Mouse (Mus musculus) cortical plate, adult 2 months (tissue): Measurements from ENCODE around the gene Uhrf1bp1l. TPM values are rescaled to one million over a fixed set of nuclear protein-coding genes. Genes with fewer than 3 reads are reported as not detected.
A peak's percentile ranks its signal among the peaks of the same experiment; 100 is the strongest.
"Not testable (repeated sequence)": the region's sequence is repeated elsewhere in the genome, so short reads cannot be mapped to it uniquely, and the experiment has no call there.

Source experiments
- H3K27ac ChIP-seq: fragments of 200-500 bp; 2 replicates; pipeline ENCODE4 v1.5.1; 2012; ENCODE audit warnings: low read length, control low read depth, inconsistent platforms; ENCODE audit not compliant: insufficient read depth
- H3K4me1 ChIP-seq: fragments of 200-500 bp; 2 replicates; pipeline ENCODE4 v1.6.1; 2011; ENCODE audit warnings: low read length; ENCODE audit not compliant: control insufficient read depth, insufficient read depth
- H3K4me3 ChIP-seq: fragments of 200-500 bp; 2 replicates; pipeline ENCODE4 v1.5.1; 2011; ENCODE audit warnings: mild to moderate bottlenecking, low read length, control low read depth; ENCODE audit not compliant: insufficient read depth
- CTCF ChIP-seq: fragments of 200-500 bp; IDR thresholded peaks from 2 replicates; pipeline ENCODE4 v1.5.1; 2011; ENCODE audit warnings: mild to moderate bottlenecking, control low read depth, low read length; ENCODE audit not compliant: insufficient read depth; ENCODE audit errors: extremely low read depth
- POLR2A ChIP-seq: fragments of 200-500 bp; IDR thresholded peaks from 2 replicates; pipeline ENCODE4 v1.6.1; 2011; ENCODE audit warnings: mild to moderate bottlenecking, low read length, control low read depth; ENCODE audit not compliant: insufficient read depth; ENCODE audit errors: extremely low read depth
- polyA plus RNA-seq: library from polyadenylated mRNA; depleted of rRNA; stranded (reverse); fragments of >200 nt; gene quantifications from 2 replicates; pipeline ENCODE4 v1.2.3, GENCODE M21; 2012; rRNA removed

Gene Uhrf1bp1l
- 46.6 and 53.1 TPM in 2 replicates for polyA plus RNA-seq

GRCm38 (mm10) chr10:89744871-89745665, at the start of gene Uhrf1bp1l:
Gene Uhrf1bp1l, plus strand, starts transcription at chr10:89744991.
- peak; percentile 50; the same call in 1 of the 2 replicates for TF ChIP-seq POLR2A
- TF ChIP-seq CTCF = no peak
- H3K27ac ChIP-seq = peak within 1 kb of the TSS; percentile 93
- H3K4me3 ChIP-seq = peak within 1 kb of the TSS; percentile 99
- H3K4me1 ChIP-seq = no peaks in the 10 kb centered on the region

- TF ChIP-seq CTCF = no peak
- TF ChIP-seq POLR2A = no peak
- Histone ChIP-seq H3K4me3 (no peak overlapping the region), H3K27ac (no peak overlapping the region), H3K4me1 (no peaks in the 10 kb centered on the region)
Measured at GRCm38 (mm10) chr10:89695194-89695911, 49.4 kb upstream of the Uhrf1bp1l start.

GRCm38 (mm10) chr10:89696270-89696669, 48.5 kb upstream of the Uhrf1bp1l start:
- H3K4me1 ChIP-seq, H3K27ac ChIP-seq, H3K4me3 ChIP-seq: not testable (repeated sequence)

GRCm38 (mm10) chr10:89697956-89698355, 46.8 kb upstream of the Uhrf1bp1l start:
- no peaks in the 10 kb centered on the region for H3K4me1 ChIP-seq
- no peak overlapping the region for H3K27ac ChIP-seq
- TF ChIP-seq POLR2A (no peak), CTCF (no peak)
- no peak overlapping the region for H3K4me3 ChIP-seq

- Histone ChIP-seq H3K27ac (no peak overlapping the region), H3K4me3 (no peak overlapping the region), H3K4me1 (no peaks in the 10 kb centered on the region)
- TF ChIP-seq POLR2A = no peak
- TF ChIP-seq CTCF = no peak
Measured at GRCm38 (mm10) chr10:89703042-89703441, 41.7 kb upstream of the Uhrf1bp1l start.

GRCm38 (mm10) chr10:89707397-89707796, 37.4 kb upstream of the Uhrf1bp1l start:
- no peaks in the 10 kb centered on the region for H3K4me1 ChIP-seq
- TF ChIP-seq CTCF (no peak), POLR2A (no peak)
- H3K27ac ChIP-seq = no peak overlapping the region
- no peak overlapping the region for H3K4me3 ChIP-seq

GRCm38 (mm10) chr10:89708720-89709119, 36.1 kb upstream of the Uhrf1bp1l start:
- Histone ChIP-seq H3K27ac (no peak overlapping the region), H3K4me3 (no peak overlapping the region), H3K4me1 (no peaks in the 10 kb centered on the region)
- TF ChIP-seq CTCF (no peak), POLR2A (no peak)

GRCm38 (mm10) chr10:89714910-89715309, 29.9 kb upstream of the Uhrf1bp1l start:
- no peak overlapping the region for H3K4me3 ChIP-seq
- TF ChIP-seq CTCF (no peak), POLR2A (no peak)
- H3K27ac ChIP-seq = no peak overlapping the region
- H3K4me1 ChIP-seq = no peaks in the 10 kb centered on the region

GRCm38 (mm10) chr10:89720252-89720651, 24.5 kb upstream of the Uhrf1bp1l start:
- no peaks in the 10 kb centered on the region for H3K4me1 ChIP-seq
- H3K27ac ChIP-seq = no peak overlapping the region
- H3K4me3 ChIP-seq = no peak overlapping the region
- TF ChIP-seq CTCF (no peak), POLR2A (no peak)

GRCm38 (mm10) chr10:89720796-89721195, 24.0 kb upstream of the Uhrf1bp1l start:
- Histone ChIP-seq H3K4me1 (no peaks in the 10 kb centered on the region), H3K27ac (no peak overlapping the region), H3K4me3 (no peak overlapping the region)
- TF ChIP-seq CTCF (no peak), POLR2A (no peak)
